Mouse (Mus musculus) liver, embryonic 14.5 days (tissue): Measurements from ENCODE around the gene Srp54a.
"Not testable (repeated sequence)": the region's sequence is repeated elsewhere in the genome, so short reads cannot be mapped to it uniquely, and the experiment has no call there.

Source experiments
- CTCF ChIP-seq: IDR thresholded peaks from 2 replicates; pipeline ENCODE4 v1.5.1; 2016; ENCODE audit warnings: antibody characterized with exemption, low read depth, control low read depth
- EP300 ChIP-seq: IDR thresholded peaks from 2 replicates; pipeline ENCODE4 v1.6.1; 2016; ENCODE audit warnings: antibody characterized with exemption, low read depth

DNA sequence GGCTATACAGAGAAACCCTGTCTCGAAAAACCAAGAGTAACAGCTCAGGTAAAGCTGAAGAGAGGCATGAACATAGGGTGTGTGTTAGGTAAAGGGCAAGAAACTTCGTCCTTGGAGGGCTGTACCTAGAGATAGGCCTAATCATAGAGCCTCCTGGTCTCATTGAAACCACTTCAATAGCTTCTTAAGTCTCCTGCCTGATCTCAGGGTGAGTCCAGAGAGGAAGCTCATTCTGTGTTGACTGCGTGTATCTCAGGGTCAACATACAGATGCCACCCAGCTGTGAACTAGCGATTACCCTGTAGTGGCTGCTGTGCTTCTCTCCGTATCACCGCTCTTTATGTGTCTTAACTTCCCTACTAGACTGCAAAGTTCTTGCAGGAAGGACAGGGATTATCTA, 57.8 kb downstream of the Srp54a start:
- TF ChIP-seq CTCF, EP300: not testable (repeated sequence)
